Mouse (Mus musculus) left cerebral cortex, postnatal 25 days (tissue): Measurements from ENCODE around the gene Adarb1. TPM values are rescaled to one million over a fixed set of nuclear protein-coding genes. Genes with fewer than 3 reads are reported as not detected.
A peak's percentile ranks its signal among the peaks of the same experiment; 100 is the strongest.

Experiments used
- DNase-seq, 2 experiments: peaks; one replicate each; pipeline ENCODE4 v3.0.0; 2022; ENCODE audit warnings: low spot score in 2 of 2, mixed read lengths in 1 of 2
- intact Hi-C: fragments of 180-260 bp; cut with DNase I; formaldehyde crosslinking; loops from one replicate; pipeline ENCODE4 v1.15.1; 2025
- total RNA-seq, 2 experiments: library from RNA; stranded (reverse); gene quantifications; 2 replicates each; pipeline ENCODE4 v1.2.3; 2021

The Adarb1 gene
- 100 to 1,000 TPM; 123 to 147 TPM for total RNA-seq

DNA sequence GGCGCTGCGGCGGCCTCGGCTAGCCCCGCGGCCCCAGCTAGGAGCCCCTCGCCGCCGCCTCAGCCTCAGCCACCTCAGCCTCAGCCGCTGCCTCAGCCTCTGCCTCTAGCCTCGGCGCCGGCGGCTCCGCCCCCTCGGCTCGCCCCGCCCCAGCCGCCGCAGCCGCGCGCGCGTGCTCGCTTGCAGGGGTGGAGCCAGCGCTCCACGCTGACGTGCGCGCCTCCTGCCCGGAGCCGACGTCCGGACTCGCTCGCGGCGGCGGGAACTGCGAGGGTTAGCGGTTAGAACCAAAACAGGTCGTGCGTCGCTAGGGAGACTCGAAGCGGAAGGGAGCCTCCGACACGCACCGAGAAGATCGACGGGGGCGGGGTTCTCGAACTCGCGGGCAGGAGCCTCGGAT is at the start of gene Adarb1:
Gene Adarb1 (minus strand): TSS at position 133 of the 400 bp plus-strand sequence.
- intact Hi-C loops: loop anchor here (5.0 to 10.0 kb wide), 4 partner anchors 79 to 167 kb away; partner anchors contain the start of gene Pttg1ip
- DNase-seq: peak; percentile 90 to 91

- peak in 1 of 2 experiments; percentile 60 for DNase-seq
- intact Hi-C loops: no loop called here
Observed at GRCm38 (mm10) chr10:77467407-77467806, 49.3 kb upstream of the Adarb1 start.

DNA sequence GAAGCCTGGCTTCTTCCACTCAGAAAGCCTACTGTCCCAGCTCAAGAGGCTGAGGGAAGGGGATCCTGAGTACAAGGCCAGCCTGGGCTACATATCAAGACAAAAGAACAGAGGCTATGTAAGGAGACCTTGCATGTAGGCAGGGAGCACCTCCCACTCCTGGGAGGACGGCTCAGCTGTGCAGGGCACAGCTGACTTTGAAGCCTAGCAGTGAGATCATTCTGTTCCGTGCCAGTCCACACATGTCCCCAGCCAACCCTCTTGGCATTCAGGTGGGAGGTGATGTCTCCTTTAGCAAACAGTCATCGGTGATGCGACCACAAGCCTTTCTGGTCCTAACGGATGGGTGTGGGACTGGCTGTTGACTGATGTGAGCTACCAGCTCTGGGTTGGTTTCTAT is 47.8 kb upstream of the Adarb1 start:
- peak in 1 of 2 experiments; percentile 24 for DNase-seq
- intact Hi-C loops: no loop called here

DNA sequence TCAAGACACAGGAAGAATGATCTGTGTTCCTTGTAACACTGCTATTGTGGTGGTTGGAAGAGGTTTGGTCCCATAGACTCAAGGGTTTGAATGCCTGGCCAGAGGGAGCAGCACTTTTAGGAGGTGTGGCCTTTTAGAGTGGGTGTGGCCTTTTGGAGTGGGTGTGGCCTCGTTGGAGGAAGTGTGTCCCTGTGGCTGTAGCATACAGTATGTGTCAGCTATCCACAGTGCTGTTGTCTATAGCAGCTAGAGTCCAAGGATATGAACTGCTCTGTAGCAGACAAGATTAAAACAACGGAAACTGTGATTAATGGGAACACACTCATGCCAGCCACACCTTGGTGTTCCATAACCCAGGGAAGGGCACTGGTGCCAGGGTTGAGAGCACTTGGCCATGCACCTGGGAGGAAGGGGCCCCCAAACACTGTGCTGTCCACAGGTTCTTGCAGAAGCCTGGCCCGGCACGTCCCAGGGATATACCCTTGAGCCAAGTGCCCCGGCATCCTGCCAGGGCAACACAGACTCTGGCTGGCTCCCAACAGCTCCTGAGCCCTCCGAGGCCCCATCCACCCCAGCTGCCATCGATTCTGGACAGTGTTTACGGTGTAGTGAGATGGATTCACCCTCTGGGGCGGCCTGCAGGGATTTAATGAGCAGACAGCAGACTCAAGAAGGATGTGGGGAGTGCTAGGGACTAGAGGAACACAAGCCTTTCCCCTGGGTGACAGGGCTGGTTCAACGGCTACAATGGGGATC is 46.3 kb upstream of the Adarb1 start:
- intact Hi-C loops: no loop called here
- no peak for DNase-seq

GRCm38 (mm10) chr10:77461161-77461560 is 43.1 kb upstream of the Adarb1 start:
- DNase-seq: no peak
- intact Hi-C loops: no loop called here

DNA sequence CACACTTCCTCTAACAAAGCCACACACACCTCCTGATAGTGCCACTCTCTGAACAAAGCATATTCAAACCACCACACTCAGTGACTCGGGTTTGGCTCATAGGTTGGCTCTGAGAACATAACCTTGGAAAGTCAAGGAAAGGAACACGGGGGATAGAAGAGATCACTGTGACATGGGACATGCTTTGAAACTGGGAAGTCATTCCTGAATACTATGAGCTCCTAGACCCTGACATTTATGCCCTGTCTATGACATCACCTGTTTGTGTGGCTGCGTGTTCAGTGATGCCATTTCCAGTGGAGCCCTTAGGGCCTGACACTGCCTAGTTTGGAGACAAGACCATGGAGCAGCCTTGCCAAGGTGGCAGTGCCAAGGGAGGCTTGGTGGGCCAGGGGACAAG is 39.6 kb upstream of the Adarb1 start:
- intact Hi-C loops: no loop called here
- DNase-seq: no peak

DNA sequence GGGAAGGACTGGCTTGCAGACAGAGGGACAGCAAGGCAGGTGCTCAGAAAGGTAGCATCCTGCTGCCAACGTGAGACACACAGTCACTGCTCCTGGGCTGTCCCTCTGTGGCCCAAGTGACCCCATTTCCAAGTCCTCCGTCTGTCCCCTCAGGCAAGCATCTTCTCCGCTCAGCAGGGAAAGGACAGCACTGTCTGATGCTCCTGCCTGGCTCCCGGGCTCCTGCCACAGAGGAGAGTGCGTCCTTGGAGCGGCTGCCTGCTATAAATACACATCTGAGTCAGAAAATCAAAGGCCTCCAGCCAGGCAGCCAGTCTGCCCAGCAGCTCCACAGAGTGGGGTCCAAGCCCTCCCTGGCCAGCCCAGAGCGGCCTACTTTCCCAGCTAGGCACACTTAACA is 38.4 kb upstream of the Adarb1 start:
- intact Hi-C loops: no loop called here
- peak in 1 of 2 experiments; percentile 22 for DNase-seq

DNA sequence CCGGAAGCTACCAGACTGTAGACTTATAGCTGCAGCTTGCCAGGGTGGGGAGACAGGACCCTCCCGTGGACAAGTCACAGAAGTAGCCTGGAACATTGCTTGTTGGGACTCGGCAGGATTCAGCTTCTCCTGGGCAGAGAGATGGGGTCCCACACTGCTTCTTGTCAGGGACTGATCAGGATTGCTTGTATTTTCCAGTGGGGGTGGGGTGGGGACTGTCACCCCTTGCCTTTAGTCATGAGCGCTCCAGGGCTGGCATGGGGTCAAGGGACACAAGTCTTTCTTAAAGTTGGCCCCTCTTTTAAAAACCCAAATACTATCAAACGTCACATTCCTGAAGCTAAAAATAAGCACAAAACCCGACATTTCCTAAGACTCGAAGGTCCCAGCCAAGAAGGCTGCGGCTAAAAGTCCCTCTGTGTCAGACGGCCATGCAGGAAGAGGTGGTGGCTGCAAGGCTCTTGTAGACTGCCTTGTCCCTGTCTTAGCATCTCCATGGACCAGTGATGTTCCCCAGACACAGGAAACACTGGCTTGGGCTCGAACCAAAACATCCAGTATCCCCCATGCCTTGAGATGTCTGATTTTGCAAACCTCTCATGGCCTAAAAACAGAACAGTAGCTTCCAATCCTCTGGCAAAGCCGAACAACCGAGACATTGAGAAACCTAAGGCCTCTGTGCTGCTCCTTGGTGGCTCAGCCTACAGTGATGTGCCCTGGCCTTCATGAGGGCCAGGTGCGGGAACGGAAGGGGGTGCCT is 37.4 kb upstream of the Adarb1 start:
- intact Hi-C loops: no loop called here

DNA sequence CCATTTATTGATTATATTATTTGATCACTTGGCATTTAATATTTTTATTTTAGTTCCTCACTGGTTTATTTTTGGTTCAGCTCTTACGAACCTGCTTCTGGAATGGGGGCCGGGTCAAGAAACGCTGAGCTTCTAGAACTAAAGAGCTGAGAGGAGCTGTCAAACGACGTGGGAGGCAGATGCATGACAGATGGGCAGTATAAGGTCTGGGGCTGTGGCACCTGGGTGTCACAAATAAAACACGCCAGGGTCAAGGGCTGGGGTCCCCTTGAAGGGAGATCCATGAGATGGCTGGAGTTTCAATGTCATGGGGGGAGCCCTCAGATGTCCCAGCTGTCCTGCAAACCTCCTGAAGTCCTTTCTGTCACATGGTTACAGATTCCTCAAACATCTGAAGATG is 36.7 kb upstream of the Adarb1 start:
- DNase-seq: no peak

More for the DNA sequence above, 37.4 kb upstream of the Adarb1 start:
- DNase-seq: no peak

DNA sequence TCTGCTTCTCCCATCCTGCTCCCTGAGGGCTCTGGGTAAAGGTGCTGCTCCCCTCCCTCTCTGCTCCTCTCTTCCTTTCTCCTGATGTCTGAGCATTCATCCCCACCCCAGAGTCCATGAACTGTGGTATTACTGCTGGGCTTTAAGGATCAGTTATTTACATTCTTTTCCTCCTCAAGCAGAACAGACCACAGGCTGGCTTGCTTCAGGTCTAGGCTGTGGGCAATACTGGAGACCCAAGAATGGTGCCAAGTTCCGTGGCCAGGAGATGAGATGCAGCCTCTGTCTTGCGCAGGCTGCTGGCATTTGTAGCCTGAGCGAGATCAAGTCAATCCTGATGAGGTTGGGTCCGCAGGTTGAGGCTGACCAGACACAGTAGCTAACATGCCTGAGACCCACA is 33.8 kb upstream of the Adarb1 start:
- intact Hi-C loops: no loop called here
- DNase-seq: no peak

More for the DNA sequence above, 36.7 kb upstream of the Adarb1 start:
- intact Hi-C loops: no loop called here

- DNase-seq: no peak
- intact Hi-C loops: no loop called here
Observed at GRCm38 (mm10) chr10:77450159-77450464, 32.0 kb upstream of the Adarb1 start.

DNA sequence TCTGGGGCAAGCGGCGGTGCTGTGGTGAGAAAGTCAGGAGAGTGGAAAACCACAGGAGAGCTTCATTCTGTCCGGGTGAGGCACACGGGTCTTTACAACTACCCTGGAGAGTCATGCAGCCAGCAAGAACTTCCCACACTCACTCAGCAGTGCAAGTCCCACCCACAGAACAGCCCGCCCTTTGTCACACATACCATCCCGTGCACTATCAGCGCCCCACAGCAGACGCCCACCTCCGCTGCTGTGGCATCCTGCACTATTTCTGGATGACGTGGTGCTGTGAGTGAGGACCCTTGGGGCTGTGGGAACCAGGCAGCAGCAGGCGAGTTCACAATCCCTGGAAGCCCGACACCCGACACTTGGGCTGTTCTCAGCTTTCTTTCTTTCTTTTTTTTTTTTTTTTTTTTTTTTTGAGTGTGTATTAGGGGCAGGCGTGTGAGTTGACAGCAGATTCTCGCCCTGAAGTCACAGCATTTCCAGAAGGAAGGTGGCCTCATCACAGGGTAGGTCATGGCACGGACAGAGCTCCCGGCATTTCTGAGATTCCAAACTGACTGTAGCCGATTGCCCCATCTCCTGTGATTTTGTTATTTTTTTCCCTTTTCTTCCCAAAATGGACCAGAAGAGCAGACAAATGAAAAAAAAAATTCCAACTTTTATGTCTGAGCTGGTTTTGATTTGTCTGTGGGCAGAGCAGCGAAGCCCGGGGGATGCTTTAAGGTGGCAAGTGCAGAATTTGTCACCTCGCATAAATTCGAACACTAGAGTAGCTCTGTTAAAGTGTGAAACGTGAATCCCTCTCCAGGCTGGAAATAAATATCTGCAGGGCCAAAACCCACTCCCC is 31.5 kb upstream of the Adarb1 start:
- DNase-seq: peak in 1 of 2 experiments; percentile 74
- intact Hi-C loops: no loop called here

- no peak for DNase-seq
- intact Hi-C loops: no loop called here
Observed at GRCm38 (mm10) chr10:77448698-77449247, 30.7 kb upstream of the Adarb1 start.

GRCm38 (mm10) chr10:77448209-77448608 is 30.1 kb upstream of the Adarb1 start:
- DNase-seq: no peak
- intact Hi-C loops: no loop called here

DNA sequence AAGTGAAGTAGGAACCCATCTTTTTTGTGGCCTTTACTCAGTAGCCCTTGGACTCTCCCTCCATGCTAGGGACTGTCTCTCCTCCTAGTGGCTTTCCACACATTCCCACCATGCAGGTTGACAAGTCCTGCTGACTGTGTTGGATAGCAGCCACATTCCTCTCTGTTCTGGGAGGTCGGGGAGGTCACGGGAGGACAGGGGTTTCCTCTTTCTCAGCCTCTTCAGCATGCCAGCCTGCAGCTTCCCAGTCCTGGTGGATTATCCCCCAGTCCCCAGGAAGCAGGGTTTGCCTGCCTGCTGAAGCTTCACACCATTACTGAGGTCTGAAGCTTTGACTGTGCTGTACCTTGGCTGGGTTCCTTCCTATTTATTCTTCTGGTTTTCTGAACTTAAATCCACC is 29.7 kb upstream of the Adarb1 start:
- no peak for DNase-seq
- intact Hi-C loops: no loop called here

GRCm38 (mm10) chr10:77442250-77442649 is 24.2 kb upstream of the Adarb1 start:
- no peak for DNase-seq
- intact Hi-C loops: no loop called here

- intact Hi-C loops: no loop called here
- DNase-seq: no peak
Observed at GRCm38 (mm10) chr10:77441812-77442211, 23.7 kb upstream of the Adarb1 start.

DNA sequence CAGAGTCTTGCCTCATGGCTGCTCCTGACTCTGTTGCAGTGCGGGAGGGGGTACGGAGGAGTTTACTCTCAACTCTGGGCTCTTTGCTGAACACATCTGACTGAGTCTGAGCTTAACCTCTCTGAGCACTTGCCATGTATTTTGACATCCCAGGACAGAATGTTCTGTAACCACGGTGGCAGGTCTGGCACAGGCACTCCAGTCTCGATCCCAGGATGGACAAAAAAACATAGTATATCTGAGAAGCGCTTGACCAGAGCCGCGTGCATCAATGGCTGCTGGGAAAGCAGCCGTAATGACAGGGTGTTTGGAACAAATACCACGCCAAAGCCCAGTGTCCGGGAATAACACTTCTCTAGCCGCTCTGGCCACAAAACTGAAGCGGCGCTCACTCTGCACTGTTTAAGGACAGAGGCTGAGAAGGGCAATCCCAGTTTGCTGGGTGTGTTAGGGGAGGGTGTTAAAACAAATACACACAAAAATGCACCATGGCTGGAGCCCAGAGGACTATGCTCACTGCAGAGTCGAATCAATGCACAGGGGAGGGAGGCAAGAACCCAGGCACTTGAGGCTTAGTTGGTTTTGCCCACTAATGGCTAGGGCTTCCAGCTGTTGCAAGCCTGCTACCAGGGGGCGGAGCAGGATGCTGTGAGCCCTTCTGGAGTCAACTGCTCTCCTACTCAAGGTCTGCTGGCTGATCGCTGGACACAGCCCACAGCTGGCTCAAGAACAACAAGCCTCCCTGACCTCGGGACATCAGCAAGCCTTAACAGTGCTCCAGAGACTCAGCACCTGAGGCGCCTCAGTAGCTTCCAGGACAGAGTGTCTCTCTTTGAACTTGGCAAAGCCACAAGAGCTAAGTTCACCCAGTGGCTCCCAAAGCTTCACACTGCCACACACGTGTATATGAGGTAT is 23.0 kb upstream of the Adarb1 start:
- no peak for DNase-seq
- intact Hi-C loops: no loop called here

DNA sequence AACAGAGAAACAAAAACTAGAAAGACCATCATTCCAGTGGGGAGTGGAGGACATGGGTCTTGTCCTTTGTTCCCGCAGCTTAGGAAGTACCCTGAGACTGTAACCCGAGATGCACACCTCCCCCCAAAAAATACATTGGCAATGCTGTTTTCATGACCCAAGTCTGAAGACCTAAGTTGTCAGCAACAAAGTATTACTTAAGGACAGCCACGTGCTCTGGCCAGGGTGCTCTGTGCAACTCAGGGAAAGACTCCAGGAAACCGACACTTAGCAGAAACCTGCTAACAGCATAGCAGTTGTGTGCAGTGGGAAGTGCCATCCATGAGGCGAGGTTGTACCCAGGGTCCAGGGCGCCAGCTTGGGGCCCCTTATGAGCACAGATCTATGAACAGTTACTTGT is 22.2 kb upstream of the Adarb1 start:
- intact Hi-C loops: no loop called here
- no peak for DNase-seq
